Mouse (Mus musculus): ENCODE data around the gene Svs2. TPM values are rescaled to one million over a fixed set of nuclear protein-coding genes. Genes with fewer than 3 reads are reported as not detected.

Svs2 gene
- polyA plus RNA-seq, 1 experiment from 2014 or later = not detected

DNA sequence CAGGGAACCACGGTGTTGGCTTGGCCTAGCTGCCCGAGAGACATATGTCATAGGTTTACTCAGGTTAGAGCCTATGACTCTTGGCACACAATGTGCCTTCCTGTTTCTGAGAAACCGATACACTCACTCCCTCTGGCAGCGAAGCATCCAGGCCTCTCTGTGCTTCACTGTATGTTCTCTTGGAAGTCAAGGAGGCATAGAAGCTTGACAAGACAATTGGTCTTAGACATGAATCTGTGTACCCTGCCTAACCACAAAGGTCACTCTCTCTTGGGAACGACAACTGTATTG, 41.6 kb downstream of the Svs2 start:
- 73% methylated on average over 5 of the region's 5 CpGs for WGBS
- no peaks in the 10 kb centered on the region for H3K27me3 ChIP-seq
- no peaks in the 10 kb centered on the region for H3K4me1 ChIP-seq
- no peak overlapping the region for H3K9ac ChIP-seq
- no peaks in the 10 kb centered on the region for H3K9me3 ChIP-seq
- H3K36me3 ChIP-seq = no peaks in the 10 kb centered on the region
- H3K4me2 ChIP-seq (replicated peaks) = no peak overlapping the region
- ATAC-seq (ENCODE audit: insufficient number of reproducible peaks, insufficient read depth, low FRiP score, low TSS enrichment) = no peak
- no peak overlapping the region for H3K27ac ChIP-seq
- no peak overlapping the region for H3K4me3 ChIP-seq

- Histone ChIP-seq H3K9me3 (no peaks in the 10 kb centered on the region), H3K27ac (no peak overlapping the region), H3K4me3 (no peak overlapping the region), H3K4me1 (no peaks in the 10 kb centered on the region), H3K9ac (no peak overlapping the region), H3K4me2 (replicated peaks) (no peak overlapping the region), H3K27me3 (no peaks in the 10 kb centered on the region), H3K36me3 (no peaks in the 10 kb centered on the region)
- ATAC-seq (ENCODE audit: insufficient number of reproducible peaks, insufficient read depth, low FRiP score, low TSS enrichment) = no peak
- WGBS = 85% methylated on average over 5 of the region's 5 CpGs
These were observed 42.1 kb downstream of the Svs2 start for GRCm38 (mm10) chr2:164195971-164196699.

DNA sequence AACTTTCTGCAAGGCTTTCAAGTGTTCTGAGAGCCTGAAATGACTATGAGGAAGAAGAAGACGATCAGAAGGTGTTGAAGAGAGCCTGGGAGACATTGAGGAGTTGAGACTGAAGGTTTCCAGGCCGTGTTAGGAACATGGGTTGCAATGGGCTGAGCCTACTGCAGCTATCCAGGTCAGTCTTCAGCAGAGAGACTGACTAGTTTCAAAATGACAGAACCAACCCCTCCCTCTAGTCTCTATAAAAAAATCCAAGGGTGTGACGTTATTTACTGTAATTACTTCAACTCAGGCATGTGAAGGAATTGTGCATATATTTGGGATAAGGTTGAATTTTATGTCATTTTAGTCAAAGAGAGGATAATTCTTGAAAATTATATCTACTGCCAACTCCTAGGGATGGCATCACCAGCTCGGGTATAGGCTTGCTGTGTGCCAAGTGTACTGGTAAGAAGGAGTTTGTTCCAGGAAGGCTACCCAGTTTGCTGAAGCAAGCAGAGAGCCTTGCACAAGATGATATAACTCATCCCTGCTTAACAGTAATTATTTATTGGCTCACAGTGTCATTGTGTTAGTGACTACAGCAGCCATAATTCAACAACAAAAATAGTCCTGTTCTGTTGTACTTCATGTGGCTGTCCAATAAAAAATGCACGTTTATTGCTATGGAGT, 43.2 kb downstream of the Svs2 start:
- Histone ChIP-seq H3K4me2 (replicated peaks) (no peak overlapping the region), H3K27me3 (no peaks in the 10 kb centered on the region), H3K27ac (no peak overlapping the region), H3K9me3 (no peaks in the 10 kb centered on the region), H3K36me3 (no peaks in the 10 kb centered on the region), H3K4me1 (no peaks in the 10 kb centered on the region), H3K9ac (no peak overlapping the region), H3K4me3 (no peak overlapping the region)
- ATAC-seq (ENCODE audit: insufficient number of reproducible peaks, insufficient read depth, low FRiP score, low TSS enrichment) = no peak
- WGBS = 81% methylated on average over 5 of the region's 5 CpGs

- Histone ChIP-seq H3K4me1 (no peaks in the 10 kb centered on the region), H3K36me3 (no peaks in the 10 kb centered on the region), H3K9me3 (no peaks in the 10 kb centered on the region), H3K27ac (no peak overlapping the region), H3K4me2 (replicated peaks) (no peak overlapping the region), H3K9ac (no peak overlapping the region), H3K4me3 (no peak overlapping the region), H3K27me3 (no peaks in the 10 kb centered on the region)
- no peak for ATAC-seq (ENCODE audit: insufficient number of reproducible peaks, insufficient read depth, low FRiP score, low TSS enrichment)
These were observed 46.0 kb downstream of the Svs2 start for GRCm38 (mm10) chr2:164192279-164192678.

- 84% methylated on average over 6 of the region's 6 CpGs for WGBS
- H3K36me3 ChIP-seq = no peaks in the 10 kb centered on the region
- no peak within 1 kb of the TSS for H3K4me2 ChIP-seq (replicated peaks)
- H3K27ac ChIP-seq = no peak within 1 kb of the TSS
- H3K9me3 ChIP-seq = no peaks in the 10 kb centered on the region
- no peak within 1 kb of the TSS for H3K9ac ChIP-seq
- H3K4me1 ChIP-seq = no peaks in the 10 kb centered on the region
- H3K4me3 ChIP-seq = no peak within 1 kb of the TSS
- no peak for ATAC-seq (ENCODE audit: insufficient number of reproducible peaks, insufficient read depth, low FRiP score, low TSS enrichment)
- no peaks in the 10 kb centered on the region for H3K27me3 ChIP-seq
These were observed 47.7 kb downstream of the Svs2 start, which contains the start of gene Wfdc12 for GRCm38 (mm10) chr2:164190576-164190975. Gene Wfdc12 (minus strand): TSS chr2:164190608.

DNA sequence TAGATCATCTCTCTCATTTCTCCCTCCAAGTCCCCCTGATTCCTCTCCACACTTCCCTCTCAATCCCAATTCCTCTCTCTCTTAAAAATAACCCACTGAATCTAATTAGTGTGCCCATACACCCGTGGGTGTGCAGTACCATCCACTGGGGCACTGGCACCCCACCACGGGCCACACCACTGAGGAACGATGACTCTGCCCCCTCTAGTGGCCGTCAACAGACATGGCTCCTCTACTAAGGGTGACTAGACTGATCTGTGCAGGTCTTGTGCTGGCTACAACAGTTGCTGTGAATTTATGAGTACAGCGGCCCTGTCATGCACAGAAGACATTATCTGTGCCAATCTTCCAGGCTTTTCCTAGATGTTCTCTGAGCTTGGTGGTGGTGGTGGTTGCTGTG, 49.5 kb downstream of the Svs2 start:
- Histone ChIP-seq H3K9me3 (no peaks in the 10 kb centered on the region), H3K9ac (no peak overlapping the region), H3K27ac (no peak overlapping the region), H3K27me3 (no peaks in the 10 kb centered on the region; the same call in 1 of the 2 replicates), H3K4me2 (replicated peaks) (no peak overlapping the region), H3K4me1 (no peaks in the 10 kb centered on the region), H3K36me3 (no peaks in the 10 kb centered on the region), H3K4me3 (no peak overlapping the region)
- 24% methylated on average over 5 of the region's 5 CpGs for WGBS
- ATAC-seq (ENCODE audit: insufficient number of reproducible peaks, insufficient read depth, low FRiP score, low TSS enrichment) = no peak

Other genes starting within 250 kb of the Svs2 start
- 327 and 340 TPM in 2 replicates for gene Ywhab, start 243.5 kb downstream of the Svs2 start, polyA plus RNA-seq (2016; fragmentation: Nextera tagmentation; extraction: Ambion mirVana)
- 2.4 and 3.5 TPM in 2 replicates for gene Pabpc1l, start 213.0 kb downstream of the Svs2 start, polyA plus RNA-seq (2016; fragmentation: Nextera tagmentation; extraction: Ambion mirVana)
- 24.2 and 25.4 TPM in 2 replicates for gene Stk4, start 168.1 kb downstream of the Svs2 start, polyA plus RNA-seq (2016; fragmentation: Nextera tagmentation; extraction: Ambion mirVana)
- gene Tomm34, start 167.3 kb downstream of the Svs2 start, polyA plus RNA-seq (2016; fragmentation: Nextera tagmentation; extraction: Ambion mirVana) = 58.9 and 63.3 TPM in 2 replicates
- gene Kcns1, start 67.4 kb downstream of the Svs2 start, polyA plus RNA-seq (2016; fragmentation: Nextera tagmentation; extraction: Ambion mirVana) = 0.49 and 0.71 TPM in 2 replicates
- not detected in 2 replicates for gene Wfdc5, start 55.7 kb downstream of the Svs2 start, polyA plus RNA-seq (2016; fragmentation: Nextera tagmentation; extraction: Ambion mirVana)
- gene Wfdc12, start 47.9 kb downstream of the Svs2 start, polyA plus RNA-seq (2016; fragmentation: Nextera tagmentation; extraction: Ambion mirVana) = 0.22 TPM in 1 of 2 replicates, not detected in the other
- not detected in 2 replicates for gene Wfdc15a, start 38.3 kb downstream of the Svs2 start, polyA plus RNA-seq (2016; fragmentation: Nextera tagmentation; extraction: Ambion mirVana)
- gene Wfdc15b, start 16.8 kb downstream of the Svs2 start, polyA plus RNA-seq (2016; fragmentation: Nextera tagmentation; extraction: Ambion mirVana) = not detected in 2 replicates
- gene Svs3b, start 18.2 kb upstream of the Svs2 start, polyA plus RNA-seq (2016; fragmentation: Nextera tagmentation; extraction: Ambion mirVana) = not detected in 2 replicates
- not detected in 2 replicates for gene Svs4, start 40.0 kb upstream of the Svs2 start, polyA plus RNA-seq (2016; fragmentation: Nextera tagmentation; extraction: Ambion mirVana)
- not detected in 2 replicates for gene Svs3a, start 50.8 kb upstream of the Svs2 start, polyA plus RNA-seq (2016; fragmentation: Nextera tagmentation; extraction: Ambion mirVana)
- not detected in 2 replicates for gene Svs6, start 78.3 kb upstream of the Svs2 start, polyA plus RNA-seq (2016; fragmentation: Nextera tagmentation; extraction: Ambion mirVana)
- gene Svs5, start 94.3 kb upstream of the Svs2 start, polyA plus RNA-seq (2016; fragmentation: Nextera tagmentation; extraction: Ambion mirVana) = not detected in 2 replicates
- gene Slpi, start 150.6 kb upstream of the Svs2 start, polyA plus RNA-seq (2016; fragmentation: Nextera tagmentation; extraction: Ambion mirVana) = 0.96 and 1.5 TPM in 2 replicates
- 0.46 and 0.53 TPM in 2 replicates for gene Rbpjl, start 164.7 kb upstream of the Svs2 start, polyA plus RNA-seq (2016; fragmentation: Nextera tagmentation; extraction: Ambion mirVana)
- gene Matn4, start 166.7 kb upstream of the Svs2 start, polyA plus RNA-seq (2016; fragmentation: Nextera tagmentation; extraction: Ambion mirVana) = 36.2 and 43.9 TPM in 2 replicates
- gene Sdc4, start 205.4 kb upstream of the Svs2 start, polyA plus RNA-seq (2016; fragmentation: Nextera tagmentation; extraction: Ambion mirVana) = 42.6 and 44.4 TPM in 2 replicates
- 65.4 and 66.8 TPM in 2 replicates for gene Sys1, start 218.5 kb upstream of the Svs2 start, polyA plus RNA-seq (2016; fragmentation: Nextera tagmentation; extraction: Ambion mirVana)
- 6.1 and 6.5 TPM in 2 replicates for gene Gm20458, start 222.5 kb upstream of the Svs2 start, polyA plus RNA-seq (2016; fragmentation: Nextera tagmentation; extraction: Ambion mirVana)
- gene Trp53tg5, start 235.3 kb upstream of the Svs2 start, polyA plus RNA-seq (2016; fragmentation: Nextera tagmentation; extraction: Ambion mirVana) = not detected in 2 replicates
- gene Dbndd2, start 247.6 kb upstream of the Svs2 start, polyA plus RNA-seq (2016; fragmentation: Nextera tagmentation; extraction: Ambion mirVana) = 1.7 and 2.2 TPM in 2 replicates

Data from embryonic facial prominence, embryonic 12.5 days (tissue).